Mouse (Mus musculus): Measurements from ENCODE around the gene Nanos2. TPM values are rescaled to one million over a fixed set of nuclear protein-coding genes. Genes with fewer than 3 reads are reported as not detected.

Gene Nanos2
- polyA plus RNA-seq, 1 experiment = not detected

DNA sequence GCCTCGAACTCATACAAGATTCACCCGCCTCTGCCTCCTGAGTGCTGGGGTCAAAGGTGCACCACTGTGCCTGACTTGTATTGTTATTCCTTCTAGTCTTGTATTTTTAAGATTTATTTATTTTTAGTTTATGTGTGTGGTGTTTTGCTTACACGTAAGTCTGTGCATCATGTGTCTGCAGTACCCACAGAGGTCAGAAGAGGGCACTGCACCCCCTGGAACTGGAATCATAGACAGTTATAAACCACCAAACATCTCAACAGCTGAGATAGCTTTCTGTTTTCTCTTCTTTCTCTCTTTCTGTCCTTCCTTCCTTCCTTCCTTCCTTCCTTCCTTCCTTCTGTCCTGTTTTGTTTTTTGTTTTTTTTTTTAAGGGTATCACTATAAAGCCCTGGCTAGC is 16.2 kb upstream of the Nanos2 start:
- no peak for TF ChIP-seq GATA1 (IDR thresholded peaks at IDR 0.05; ENCODE audit: low read length)

DNA sequence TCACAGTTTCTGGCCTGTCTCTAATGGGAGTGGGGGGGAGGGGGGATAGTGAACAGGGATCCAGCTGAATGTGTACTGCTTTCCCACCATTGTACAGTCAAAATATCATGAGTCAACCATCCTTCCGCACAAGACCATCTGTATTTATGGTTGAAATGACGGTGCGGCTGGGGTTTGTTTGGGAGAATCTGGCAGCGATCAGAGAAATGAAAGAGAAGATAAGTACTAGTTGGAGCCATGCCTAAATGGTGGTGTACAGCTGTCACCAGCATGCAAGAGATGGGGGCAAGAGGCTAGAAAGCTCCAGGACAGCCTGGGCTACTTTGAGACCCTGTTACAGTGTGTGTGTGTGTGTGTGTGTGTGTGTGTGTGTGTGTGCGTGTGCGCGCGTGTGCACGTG is 8.8 kb upstream of the Nanos2 start:
- TF ChIP-seq GATA1 (IDR thresholded peaks at IDR 0.05; ENCODE audit: low read length) = no peak

DNA sequence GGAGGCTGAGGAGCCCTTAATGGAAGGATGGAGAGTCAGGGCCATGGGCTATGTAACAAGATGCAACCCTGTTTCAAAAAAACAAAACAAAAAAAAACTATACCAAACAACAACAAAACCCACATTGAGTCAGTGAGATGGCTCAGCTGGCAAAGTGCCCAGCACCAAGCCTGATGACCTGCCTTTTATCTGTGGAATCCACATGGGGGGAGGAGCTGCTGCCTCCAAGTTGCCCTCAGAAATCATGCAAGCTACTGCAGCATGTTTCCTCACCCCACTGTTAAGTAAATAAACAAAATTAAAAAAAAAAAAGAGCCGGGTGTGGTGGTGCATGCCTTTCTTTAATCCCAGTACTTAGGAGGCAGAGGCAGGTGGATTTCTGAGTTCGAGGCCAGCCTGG is 697 bp upstream of the Nanos2 start:
- TF ChIP-seq GATA1 (IDR thresholded peaks at IDR 0.05; ENCODE audit: low read length) = no peak

DNA sequence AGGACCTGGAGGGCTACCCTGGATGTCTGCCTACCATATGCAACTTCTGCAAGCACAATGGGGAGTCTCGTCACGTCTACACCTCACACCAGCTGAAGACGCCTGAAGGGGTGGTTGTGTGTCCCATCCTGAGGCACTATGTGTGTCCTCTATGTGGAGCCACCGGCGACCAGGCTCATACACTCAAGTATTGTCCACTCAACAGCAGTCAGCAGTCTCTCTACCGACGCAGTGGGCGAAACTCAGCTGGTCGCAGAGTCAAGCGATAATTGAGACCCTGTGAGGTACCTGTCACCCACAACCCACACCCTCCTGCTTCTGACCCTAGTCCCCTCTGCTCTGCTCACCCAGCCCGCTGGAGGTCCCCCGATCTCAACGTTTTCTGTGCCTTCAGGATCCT is 547 bp downstream of the Nanos2 start:
- no peak for TF ChIP-seq GATA1 (IDR thresholded peaks at IDR 0.05; ENCODE audit: low read length)

DNA sequence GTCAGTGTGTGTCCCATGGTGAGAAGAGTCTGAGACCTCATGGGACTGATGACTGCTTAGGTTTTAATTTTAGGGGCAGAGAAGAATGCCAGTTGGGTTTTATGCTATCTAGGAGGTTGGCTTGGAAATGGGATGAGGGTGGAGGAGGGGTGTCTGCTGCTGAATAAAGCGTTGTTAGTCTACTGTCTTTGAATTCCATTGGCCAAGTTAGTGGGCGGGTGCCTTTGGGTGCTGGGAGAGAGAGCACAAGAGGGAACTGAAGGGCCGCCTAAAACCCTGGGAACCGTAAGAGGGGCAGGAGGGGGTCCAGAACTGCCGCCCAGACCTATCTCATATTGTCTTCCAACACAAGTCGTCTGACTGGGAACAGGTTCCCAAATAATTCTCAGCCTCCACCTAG is 1.6 kb downstream of the Nanos2 start:
- TF ChIP-seq GATA1 (IDR thresholded peaks at IDR 0.05; ENCODE audit: low read length) = no peak

DNA sequence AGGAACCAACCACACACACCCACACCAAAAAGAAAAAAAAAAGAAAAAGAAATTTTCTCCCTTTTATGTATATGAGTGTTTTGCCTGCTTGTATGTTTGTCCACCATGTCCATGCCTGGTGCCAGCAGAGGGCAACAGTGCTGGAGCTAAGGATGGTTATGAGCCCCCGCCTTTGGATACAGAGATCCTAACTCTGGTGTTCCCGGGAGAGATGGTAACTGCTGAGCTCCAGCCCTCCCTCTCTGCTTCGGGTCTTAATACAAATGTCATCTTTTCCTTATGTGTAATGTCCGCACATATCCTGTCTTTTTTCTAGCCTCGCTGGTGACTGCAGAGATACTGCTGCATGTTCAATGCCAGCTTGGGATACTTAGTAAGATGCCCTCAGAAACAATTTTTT is 2.8 kb downstream of the Nanos2 start:
- no peak for TF ChIP-seq GATA1 (IDR thresholded peaks at IDR 0.05; ENCODE audit: low read length)

DNA sequence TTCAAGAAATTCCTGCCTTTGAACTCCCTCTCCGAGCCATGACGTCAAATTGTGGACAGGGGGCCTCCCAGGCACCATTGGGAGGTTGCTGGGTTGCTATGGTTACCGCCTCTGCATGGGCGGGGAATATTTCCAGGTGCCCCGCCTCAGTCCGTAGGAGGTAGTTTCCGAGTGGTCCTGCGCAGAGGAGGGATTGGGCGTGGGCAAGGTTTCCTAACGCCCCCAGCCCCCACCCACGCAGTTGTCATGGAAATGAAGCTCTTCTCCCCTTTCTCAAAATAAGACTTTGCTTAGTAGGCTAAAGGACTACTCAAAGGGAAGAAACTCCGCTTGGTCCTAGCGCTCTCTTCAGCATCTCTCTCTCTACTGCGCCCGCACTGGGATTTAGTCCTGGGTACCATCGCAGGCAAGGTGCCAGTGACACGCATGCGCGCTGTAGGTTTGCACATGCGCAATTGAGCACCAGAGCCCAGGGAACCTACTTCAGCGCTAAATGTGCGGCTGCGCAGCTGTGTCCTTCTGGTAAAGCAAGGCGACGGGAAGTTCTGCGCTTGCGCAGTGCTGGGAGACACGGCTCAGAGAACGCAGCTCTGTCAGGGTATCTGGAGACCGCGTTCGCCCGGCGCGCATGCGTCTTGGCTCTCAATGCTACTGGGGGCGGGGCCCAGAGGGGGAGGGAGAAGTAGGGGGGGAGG is 3.5 kb downstream of the Nanos2 start, which contains the start of gene Mypop:
Gene Mypop, plus strand, starts transcription at position 645 of the 695 bp plus-strand sequence.
- no peak for TF ChIP-seq GATA1 (IDR thresholded peaks at IDR 0.05; ENCODE audit: low read length)

DNA sequence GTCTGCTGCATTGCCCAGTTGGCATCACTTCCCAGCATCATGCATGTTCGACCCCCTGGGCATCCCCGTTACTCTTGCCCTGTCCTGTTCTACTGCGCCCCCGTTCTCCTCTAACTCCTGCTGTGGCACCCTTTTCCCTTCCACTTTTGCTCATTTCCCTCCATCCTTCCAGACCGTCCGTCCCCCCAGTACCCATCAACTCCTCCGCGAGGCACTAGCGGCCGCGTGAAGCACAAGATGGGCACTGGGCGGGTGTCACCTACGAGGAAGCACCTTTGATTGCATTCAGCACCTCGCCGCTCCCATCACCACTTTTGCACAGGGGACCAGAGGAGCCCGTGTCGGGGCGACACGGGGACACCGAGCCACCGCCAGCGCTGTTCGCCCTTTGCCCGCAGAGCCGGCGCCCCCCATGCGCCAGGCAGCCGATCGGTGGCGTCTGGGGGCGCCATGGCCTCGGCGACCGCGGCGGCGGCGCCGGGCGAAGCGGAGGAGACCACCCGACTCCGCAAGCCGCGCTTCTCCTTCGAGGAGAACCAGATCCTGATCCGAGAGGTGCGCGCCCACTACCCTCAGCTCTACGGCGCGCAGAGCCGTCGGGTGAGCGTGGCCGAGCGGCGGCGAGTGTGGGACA is 4.6 kb downstream of the Nanos2 start:
- TF ChIP-seq GATA1 (IDR thresholded peaks at IDR 0.05; ENCODE audit: low read length) = no peak

DNA sequence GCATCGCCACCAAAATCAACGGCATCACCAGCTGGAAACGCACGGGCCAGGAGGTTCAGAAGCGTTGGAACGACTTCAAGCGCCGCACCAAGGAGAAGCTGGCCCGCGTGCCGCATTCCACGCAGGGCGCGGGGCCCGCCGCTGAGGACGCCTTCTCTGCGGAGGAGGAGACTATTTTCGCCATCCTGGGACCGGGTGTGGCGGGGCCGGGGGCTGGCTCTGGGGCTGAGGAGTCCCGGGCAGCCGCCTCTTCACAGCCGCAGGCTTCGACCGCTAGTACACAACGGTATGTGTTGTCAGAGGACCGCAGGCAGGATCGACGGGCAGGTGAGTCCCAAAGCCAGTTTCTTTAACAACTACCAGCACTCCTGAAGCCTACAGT is 5.1 kb downstream of the Nanos2 start:
- no peak for TF ChIP-seq GATA1 (IDR thresholded peaks at IDR 0.05; ENCODE audit: low read length)

DNA sequence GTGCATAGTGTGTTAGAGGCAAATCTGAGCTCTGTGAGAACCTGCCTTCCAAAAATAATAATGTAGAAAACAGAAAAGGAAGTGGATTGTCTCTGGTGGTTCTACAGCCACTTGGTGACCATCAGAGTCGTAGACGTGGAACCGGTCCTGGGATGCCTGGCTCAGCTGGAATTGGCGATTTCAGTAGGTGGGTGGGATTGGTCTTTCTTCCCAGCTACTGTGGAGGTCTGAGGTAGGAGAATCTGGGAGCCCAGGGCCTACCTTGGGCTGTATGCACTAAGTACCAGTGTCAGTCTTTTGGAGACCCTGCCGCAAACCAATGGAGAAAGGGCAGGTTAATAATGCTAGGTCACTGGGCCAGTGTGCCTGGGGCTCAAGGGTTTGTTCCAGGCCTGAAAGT is 5.8 kb downstream of the Nanos2 start:
- TF ChIP-seq GATA1 (IDR thresholded peaks at IDR 0.05; ENCODE audit: low read length) = no peak

DNA sequence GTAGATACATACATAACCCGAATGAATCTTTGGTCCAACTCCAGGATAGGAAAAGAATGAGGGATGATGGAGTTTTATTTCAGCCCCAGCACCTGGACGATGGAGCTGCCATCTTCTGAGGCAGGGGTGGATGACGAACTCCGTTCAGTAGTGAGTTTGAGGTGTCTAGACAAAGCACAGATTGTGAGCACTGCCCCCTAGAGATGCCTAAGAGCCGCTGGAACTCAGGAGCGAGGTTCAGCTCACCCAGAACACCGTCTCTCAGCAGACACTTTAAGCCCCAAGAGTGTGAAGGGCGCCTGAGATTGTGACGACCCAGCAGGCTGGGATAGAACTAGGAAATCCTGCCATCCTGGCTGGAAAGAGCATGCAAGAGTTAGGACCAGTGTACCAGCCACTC is 11.6 kb downstream of the Nanos2 start:
- no peak for TF ChIP-seq GATA1 (IDR thresholded peaks at IDR 0.05; ENCODE audit: low read length)

DNA sequence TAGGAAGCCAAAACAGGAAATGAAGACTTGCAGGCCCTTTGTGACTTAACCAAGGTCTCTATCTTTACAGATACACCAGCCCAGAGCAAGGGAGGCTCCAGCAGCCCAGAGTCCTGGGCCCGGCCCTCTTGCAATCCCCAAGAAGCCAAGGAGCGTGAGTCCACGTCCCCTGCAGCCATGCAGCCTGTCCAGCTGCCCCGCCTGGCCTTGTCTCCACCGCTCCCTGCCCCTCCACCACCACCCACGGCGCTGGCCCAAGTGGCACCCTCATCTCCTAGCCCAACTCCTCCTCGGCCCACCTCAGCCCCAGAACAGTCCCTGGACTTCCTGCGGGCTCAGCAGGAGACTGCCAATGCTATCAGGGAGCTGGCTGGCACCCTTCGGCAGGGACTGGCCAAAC is 13.2 kb downstream of the Nanos2 start:
- no peak for TF ChIP-seq GATA1 (IDR thresholded peaks at IDR 0.05; ENCODE audit: low read length)

DNA sequence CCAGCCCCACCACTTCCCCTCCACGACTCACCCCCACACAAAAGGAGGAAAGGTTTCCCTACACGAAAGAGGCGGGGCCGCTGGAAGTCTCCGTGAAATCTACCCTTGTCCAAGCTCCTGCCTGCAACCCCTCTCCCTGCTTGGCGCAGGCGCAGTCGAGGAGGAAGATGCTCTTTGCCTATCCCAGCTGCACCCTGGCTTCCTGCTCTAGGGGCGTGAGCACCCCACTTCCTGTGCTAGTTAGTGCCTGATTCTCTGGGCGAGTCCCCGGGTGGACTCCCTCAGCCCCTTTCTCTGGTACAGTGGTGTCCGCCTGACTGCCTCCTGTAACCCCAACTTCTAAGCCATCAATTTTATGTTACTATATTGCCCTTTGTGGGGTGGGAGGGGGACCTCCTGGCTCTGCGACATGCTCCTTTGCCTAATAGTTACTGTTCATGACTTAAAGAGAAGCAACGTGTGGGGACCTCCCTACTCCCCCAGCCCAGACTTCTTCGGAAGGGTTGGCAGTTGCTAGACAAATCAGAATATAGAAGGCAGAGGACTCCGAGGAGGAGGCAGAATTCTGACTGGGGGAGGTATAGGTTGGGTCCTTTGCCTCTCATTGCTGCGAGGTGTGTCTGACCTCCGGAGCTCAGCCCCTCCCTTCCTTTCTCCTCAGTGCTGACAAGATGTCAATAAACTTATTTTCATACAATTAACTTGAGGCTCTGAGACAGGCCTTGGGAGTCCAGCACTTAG is 14.0 kb downstream of the Nanos2 start:
- no peak for TF ChIP-seq GATA1 (IDR thresholded peaks at IDR 0.05; ENCODE audit: low read length)

DNA sequence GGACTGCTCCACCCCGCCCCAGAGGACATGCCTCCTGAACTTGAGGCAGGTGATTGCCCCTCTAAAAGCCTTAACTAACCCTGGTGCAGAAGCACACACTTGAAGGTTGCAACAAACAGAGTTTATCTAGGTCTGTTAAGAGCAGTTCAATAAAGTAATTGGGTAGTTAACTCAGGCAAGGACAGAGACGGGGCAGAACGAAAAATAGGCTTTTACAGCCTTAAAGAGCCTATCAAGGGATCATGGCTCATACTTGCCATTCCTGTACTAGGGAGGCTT is 14.5 kb downstream of the Nanos2 start:
- TF ChIP-seq GATA1 (IDR thresholded peaks at IDR 0.05; ENCODE audit: low read length) = no peak

DNA sequence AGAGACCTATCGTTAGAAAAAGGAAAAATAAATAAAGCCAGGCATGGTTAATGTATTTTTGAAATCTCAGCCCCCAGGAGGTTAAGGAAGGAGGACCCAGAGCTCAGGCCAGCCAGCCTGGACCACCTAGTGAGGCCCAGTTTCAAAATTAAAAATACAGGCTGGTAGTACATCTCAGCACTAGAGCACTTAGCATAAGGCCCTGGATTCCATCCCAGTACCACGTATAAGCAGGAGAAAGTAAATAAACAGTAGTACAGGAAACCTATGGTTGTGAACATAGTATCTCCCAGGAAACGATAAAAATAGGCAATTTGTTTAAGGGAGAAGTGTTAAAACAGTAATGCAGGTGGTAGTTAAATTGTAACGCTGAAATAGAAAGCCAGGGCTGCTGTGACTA is 14.9 kb downstream of the Nanos2 start:
- no peak for TF ChIP-seq GATA1 (IDR thresholded peaks at IDR 0.05; ENCODE audit: low read length)

DNA sequence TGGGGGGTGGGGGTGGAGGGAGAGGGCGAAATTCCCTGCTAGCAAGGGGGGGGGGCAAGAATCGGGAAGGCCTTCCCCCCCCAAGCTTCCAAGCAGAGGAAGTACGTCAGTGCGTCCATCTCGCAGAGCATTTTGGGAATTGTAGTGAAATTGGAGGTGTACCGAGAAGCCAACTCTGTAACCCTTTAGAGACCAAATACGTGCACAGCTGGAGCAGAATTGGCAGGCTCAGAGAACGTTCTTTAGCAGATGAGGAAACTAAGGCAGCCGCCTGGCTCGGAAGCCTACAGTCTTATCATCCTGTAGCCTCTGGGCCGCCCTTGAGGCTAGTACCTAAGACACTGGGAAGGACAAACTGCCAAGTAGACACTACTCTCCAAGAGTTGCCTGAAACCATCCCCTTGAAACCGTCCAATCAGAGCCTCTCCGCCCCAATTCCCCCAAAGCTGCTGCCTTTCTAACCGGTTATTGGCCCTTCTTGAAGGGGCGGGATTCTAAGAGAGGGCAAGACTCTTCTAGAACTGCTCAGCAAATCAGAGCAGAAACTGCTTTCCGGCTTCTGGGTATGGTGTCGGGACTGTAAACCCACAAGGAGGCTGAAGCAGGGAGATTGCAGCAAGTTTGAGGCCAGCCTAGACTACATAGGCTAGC is 15.8 kb downstream of the Nanos2 start:
- TF ChIP-seq GATA1 (IDR thresholded peaks at IDR 0.05; ENCODE audit: low read length) = no peak
